9 mouse cellular contexts compared by ENCODE assay signal in the genomic region with DNA sequence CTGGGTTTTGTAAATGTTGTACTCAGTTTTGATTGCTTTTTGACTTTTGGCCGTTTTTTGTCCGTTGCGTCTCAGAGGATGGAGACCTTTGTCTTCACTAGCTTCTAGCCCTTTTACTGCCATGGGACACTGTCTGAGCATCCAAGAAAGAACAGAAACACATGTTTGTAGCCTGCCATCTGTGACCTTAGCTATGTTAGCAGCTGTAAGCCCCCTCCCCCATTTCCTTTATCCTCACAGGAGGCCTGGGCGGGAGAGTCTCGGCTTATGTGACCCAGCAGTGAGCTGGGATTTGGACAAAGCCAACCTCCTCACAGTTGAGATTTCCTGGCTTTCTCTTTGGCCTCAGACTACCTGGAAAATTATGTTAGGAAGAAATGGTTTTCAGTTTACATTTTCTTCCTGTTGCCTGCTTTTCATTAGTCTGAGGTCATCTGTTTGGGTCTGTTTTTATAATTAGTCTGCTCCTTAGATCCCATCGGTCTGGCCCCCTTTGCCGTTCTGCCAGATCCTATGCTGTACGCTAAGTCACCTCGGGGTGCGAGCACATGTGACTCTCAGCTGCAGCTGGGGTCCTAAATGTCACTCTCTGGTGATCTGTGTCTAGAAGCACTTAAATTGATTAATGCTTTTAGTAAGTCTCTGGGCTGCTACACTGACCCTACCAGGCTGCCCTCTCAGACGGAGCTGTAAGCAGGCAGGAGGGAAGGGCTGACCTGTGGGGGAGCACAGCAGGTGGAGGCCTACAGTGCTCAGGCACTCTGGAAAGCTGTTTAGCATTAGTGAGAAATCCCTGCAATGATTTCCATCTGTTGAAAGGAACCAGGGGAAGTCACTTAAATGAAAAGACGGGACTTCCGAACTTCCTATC.
DNase-seq lines count a peak whose midpoint lies in the region; ATAC-seq and TF ChIP-seq lines count a peak whose summit lies in the region.
"Had no signal": no experiment of that assay in that cellular context is flagged by ENCODE, and none has a peak within 500 bp of the region (broad histone marks: within the 10 kb centered on the region; RNA-seq: fewer than 3 reads in every experiment).

No protein-coding gene starts in this region.

- TF ChIP-seq CTCF in gastrocnemius, adult 2 months (IDR thresholded peaks at IDR 0.05) = no peak
- TF ChIP-seq CTCF in layer of hippocampus, adult 2 months (conservative IDR thresholded peaks at IDR 0.05) = no peak

- H3K4me2 ChIP-seq in midbrain, embryonic 11.5 days = no peak overlapping the region
- no peak overlapping the region for H3K4me2 ChIP-seq in midbrain, embryonic 14.5 days (ENCODE audit: low read length)
- no peak overlapping the region for H3K4me2 ChIP-seq in hindbrain, embryonic 11.5 days (replicated peaks; ENCODE audit: low read depth, low read length)

- H3K9me3 ChIP-seq in midbrain, embryonic 11.5 days (ENCODE audit: control insufficient read depth, low read length) = no peaks in the 10 kb centered on the region
- H3K9me3 ChIP-seq in midbrain, embryonic 14.5 days (ENCODE audit: control insufficient read depth, low read length) = no peaks in the 10 kb centered on the region
- no peaks in the 10 kb centered on the region for H3K9me3 ChIP-seq in hindbrain, embryonic 11.5 days (ENCODE audit: control insufficient read depth, low read length)

- intact Hi-C loops in gastrocnemius, adult 2 months (cut with DNase I) = no loop called here

- H3K27ac ChIP-seq in gastrocnemius, adult 2 months = peak overlapping the region; percentile 78
- H3K27ac ChIP-seq in midbrain, embryonic 11.5 days (ENCODE audit: low read depth, low read length) = peak overlapping the region; percentile 56
- H3K27ac ChIP-seq in midbrain, embryonic 14.5 days (replicated peaks; ENCODE audit: low read depth, low read length) = no peak overlapping the region
- peak overlapping the region; percentile 52 for H3K27ac ChIP-seq in hindbrain, embryonic 11.5 days (ENCODE audit: low read depth, low read length)
- H3K27ac ChIP-seq in layer of hippocampus, adult 2 months = no peak overlapping the region

- no peaks in the 10 kb centered on the region for H3K27me3 ChIP-seq in midbrain, embryonic 11.5 days (ENCODE audit: control insufficient read depth, insufficient read depth, low read length)
- no peaks in the 10 kb centered on the region for H3K27me3 ChIP-seq in midbrain, embryonic 14.5 days (ENCODE audit: control insufficient read depth, insufficient read depth, low read length)
- no peaks in the 10 kb centered on the region for H3K27me3 ChIP-seq in hindbrain, embryonic 11.5 days (ENCODE audit: control insufficient read depth, insufficient read depth, low read length)

- peaks cover 18% of the 10 kb centered on the region for H3K4me1 ChIP-seq in midbrain, embryonic 11.5 days (ENCODE audit: control insufficient read depth, insufficient read depth, low read length)
- peaks cover 8% of the 10 kb centered on the region for H3K4me1 ChIP-seq in midbrain, embryonic 14.5 days (ENCODE audit: control insufficient read depth, insufficient read depth, low read length)
- peaks cover 14% of the 10 kb centered on the region for H3K4me1 ChIP-seq in hindbrain, embryonic 11.5 days (replicated peaks; ENCODE audit: control insufficient read depth, insufficient read depth, low read length)

- H3K9ac ChIP-seq in midbrain, embryonic 11.5 days (ENCODE audit: low read length) = 0 out of 2 replicates have a peak overlapping the region, but pooled peaks have one; percentile 24
- H3K9ac ChIP-seq in midbrain, embryonic 14.5 days (replicated peaks; ENCODE audit: low read length) = no peak overlapping the region
- H3K9ac ChIP-seq in hindbrain, embryonic 11.5 days (ENCODE audit: low read depth, low read length) = no peak overlapping the region

- peaks cover 8% of the 10 kb centered on the region; the same call in 1 of the 2 replicates for H3K36me3 ChIP-seq in midbrain, embryonic 11.5 days (ENCODE audit: control insufficient read depth, insufficient read depth, low read length)
- peaks cover 14% of the 10 kb centered on the region for H3K36me3 ChIP-seq in midbrain, embryonic 14.5 days (ENCODE audit: control insufficient read depth, insufficient read depth, low read length)
- H3K36me3 ChIP-seq in hindbrain, embryonic 11.5 days (ENCODE audit: control insufficient read depth, insufficient read depth, low read length) = no peaks in the 10 kb centered on the region

- no peak overlapping the region for H3K4me3 ChIP-seq in gastrocnemius, adult 2 months
- no peak overlapping the region for H3K4me3 ChIP-seq in midbrain, embryonic 11.5 days (ENCODE audit: low read depth, low read length)
- no peak overlapping the region for H3K4me3 ChIP-seq in midbrain, embryonic 14.5 days (replicated peaks; ENCODE audit: low read depth, low read length)
- no peak overlapping the region for H3K4me3 ChIP-seq in hindbrain, embryonic 11.5 days (ENCODE audit: low read depth, low read length)
- H3K4me3 ChIP-seq in layer of hippocampus, adult 2 months = no peak overlapping the region

- WGBS in midbrain, embryonic 11.5 days = 41% methylated on average over 13 of the region's 13 CpGs
- 37% methylated on average over 13 of the region's 13 CpGs for WGBS in midbrain, embryonic 14.5 days
- WGBS in hindbrain, embryonic 11.5 days = 27% methylated on average over 13 of the region's 13 CpGs

- no peak for DNase-seq in gastrocnemius, adult 2 months
- DNase-seq in gastrocnemius, adult 18-20 months (ENCODE audit: low spot score) = no peak
- DNase-seq in midbrain, embryonic 11.5 days (ENCODE audit: low spot score, missing footprints) = peak; percentile 92
- no peak for DNase-seq in midbrain, embryonic 14.5 days
- peak; percentile 65 for DNase-seq in hindbrain, embryonic 11.5 days (ENCODE audit: low spot score)
- DNase-seq in retina, embryonic 14.5 days (ENCODE audit: low spot score) = peak; percentile 56
- no peak for DNase-seq in layer of hippocampus, adult 2 months (ENCODE audit: low spot score in 2 of 2)
- no peak for DNase-seq in layer of hippocampus, postnatal 25 days (ENCODE audit: extremely low spot score in 1 of 2, low spot score in 1 of 2)
- DNase-seq: layer of hippocampus, adult 9-11 months had no signal

- peak; percentile 55; the same call in 1 of the 2 replicates for ATAC-seq in midbrain, embryonic 11.5 days (ENCODE audit: low FRiP score)
- ATAC-seq in midbrain, embryonic 14.5 days (ENCODE audit: low FRiP score, low TSS enrichment) = no peak
- peak; percentile 75 for ATAC-seq in hindbrain, embryonic 11.5 days (ENCODE audit: low FRiP score)

Comparison
In these comparisons a context has a peak if more than half of its experiments do, and no peak if none do; other contexts are left out.
1. DNase-seq: peak in midbrain, embryonic 11.5 days (single experiment), hindbrain, embryonic 11.5 days (single experiment) and retina, embryonic 14.5 days (single experiment); none in gastrocnemius, adult 2 months (single experiment), gastrocnemius, adult 18-20 months (single experiment), midbrain, embryonic 14.5 days (single experiment), layer of hippocampus, adult 2 months (0 of 2) and layer of hippocampus, postnatal 25 days (0 of 2).
2. H3K27ac ChIP-seq: peak in gastrocnemius, adult 2 months (single experiment), midbrain, embryonic 11.5 days (single experiment) and hindbrain, embryonic 11.5 days (single experiment); none in midbrain, embryonic 14.5 days (single experiment) and layer of hippocampus, adult 2 months (single experiment).